Mouse (Mus musculus): ENCODE measurements around the gene Utrn.

DNA sequence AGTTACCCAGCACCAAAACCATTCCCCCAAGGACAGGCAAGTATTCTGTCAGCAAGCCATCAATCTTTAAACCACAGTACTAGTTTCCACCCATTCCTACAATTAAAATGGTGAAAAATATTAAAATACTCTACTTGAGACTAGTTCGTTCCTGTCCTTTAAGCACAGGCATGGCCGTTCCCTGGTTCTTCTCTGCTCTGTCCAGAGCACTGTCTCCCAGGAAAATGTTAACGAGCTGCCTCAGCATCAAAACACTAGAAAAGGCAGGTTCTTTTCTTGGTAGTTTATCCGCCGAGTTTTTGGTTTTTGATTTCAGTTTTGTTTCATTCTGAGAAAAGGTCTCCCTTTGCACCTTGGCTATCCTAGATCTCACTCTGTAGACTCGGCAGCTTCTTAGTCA is 115.0 kb downstream of the Utrn start:
- TF ChIP-seq CTCF (IDR thresholded peaks at IDR 0.05), result no peak
- no peak for TF ChIP-seq EP300 (IDR thresholded peaks at IDR 0.05)

Measured in lung, postnatal 0 days (tissue).